Mouse (Mus musculus) MEL (cell line): ENCODE data around the gene Tssk6. TPM values are rescaled to one million over a fixed set of nuclear protein-coding genes. Genes with fewer than 3 reads are reported as not detected.

Source experiments
- DNase-seq: peaks from one replicate; pipeline ENCODE4 v3.0.0; 2011; ENCODE audit warnings: low read depth, low spot score
- H3K27ac ChIP-seq: 2 replicates; pipeline ENCODE4 v1.5.1; 2012; ENCODE audit warnings: low read depth, mild to moderate bottlenecking, control low read depth, low read length, moderate library complexity; ENCODE audit not compliant: control insufficient read depth
- H3K27me3 ChIP-seq, 2 experiments: fragments of 150-350 bp in 1 of 2; sonication (generic) in 1 of 2; 2 replicates each; pipeline ENCODE4 v1.6.1; 2012; ENCODE audit warnings: low read length in 2 of 2, mild to moderate bottlenecking in 2 of 2, improper control_type of control experiment in 1 of 2, moderate library complexity in 1 of 2; ENCODE audit not compliant: insufficient read depth in 2 of 2, control insufficient read depth in 1 of 2
- H3K36me3 ChIP-seq, 2 experiments: 2 replicates each; pipeline ENCODE4 v1.6.1; 2012 to 2014; ENCODE audit warnings: low read length in 2 of 2, improper control_type of control experiment in 1 of 2, inconsistent platforms in 1 of 2, mild to moderate bottlenecking in 1 of 2; ENCODE audit not compliant: insufficient read depth in 2 of 2, control insufficient read depth in 1 of 2
- H3K4me1 ChIP-seq, 2 experiments: fragments of 150-350 bp in 1 of 2; sonication (generic) in 1 of 2; 2 replicates each; pipeline ENCODE4 v1.6.1; 2012; ENCODE audit warnings: low read length in 2 of 2, improper control_type of control experiment in 1 of 2, mild to moderate bottlenecking in 1 of 2; ENCODE audit not compliant: insufficient read depth in 2 of 2, control insufficient read depth in 1 of 2
- H3K4me3 ChIP-seq, 2 experiments: fragments of 150-350 bp in 1 of 2; sonication (generic) in 1 of 2; 2 replicates each; pipeline ENCODE4 v1.5.1; 2012; ENCODE audit warnings: low read depth in 2 of 2, low read length in 2 of 2, mild to moderate bottlenecking in 2 of 2, moderate library complexity in 2 of 2, control low read depth in 1 of 2, improper control_type of control experiment in 1 of 2; ENCODE audit not compliant: control insufficient read depth in 1 of 2, insufficient read depth in 1 of 2
- H3K79me2 ChIP-seq: 2 replicates; pipeline ENCODE4 v1.6.1; 2012; ENCODE audit warnings: mild to moderate bottlenecking, low read length, moderate library complexity; ENCODE audit not compliant: control insufficient read depth, poor library complexity, insufficient read depth
- H3K9ac ChIP-seq: 2 replicates; pipeline ENCODE4 v1.6.1; 2012; ENCODE audit warnings: low read depth, mild to moderate bottlenecking, control low read depth, low read length, moderate library complexity; ENCODE audit not compliant: control insufficient read depth, poor library complexity, severe bottlenecking
- H3K9me3 ChIP-seq: fragments of 150-350 bp; sonication (generic); replicated peaks from 2 replicates; pipeline ENCODE4 v1.6.1; 2012; ENCODE audit warnings: mild to moderate bottlenecking, low read length, improper control_type of control experiment, moderate library complexity; ENCODE audit not compliant: insufficient read depth
- E2F4 ChIP-seq: IDR thresholded peaks from 2 replicates; pipeline ENCODE4 v1.6.1; 2011; ENCODE audit warnings: low read depth, low read length, improper control_type of control experiment, borderline replicate concordance
- ELF1 ChIP-seq: IDR thresholded peaks from 2 replicates; pipeline ENCODE4 v1.6.1; 2014; ENCODE audit warnings: low read depth, mild to moderate bottlenecking, inconsistent platforms, low read length, improper control_type of control experiment, moderate library complexity
- EP300 ChIP-seq, 2 experiments: IDR thresholded peaks; 2 replicates each; pipeline ENCODE4 v1.6.1; 2011; ENCODE audit warnings: improper control_type of control experiment in 2 of 2, low read length in 2 of 2, low read depth in 1 of 2, mild to moderate bottlenecking in 1 of 2
- ETS1 ChIP-seq: IDR thresholded peaks from 2 replicates; pipeline ENCODE4 v1.6.1; 2012; ENCODE audit warnings: low read depth, mild to moderate bottlenecking, inconsistent platforms, low read length, improper control_type of control experiment, moderate library complexity
- KAT2A ChIP-seq: conservative IDR thresholded peaks from 2 replicates; pipeline ENCODE4 v1.6.1; 2012; ENCODE audit warnings: low read depth, low read length, improper control_type of control experiment, inconsistent platforms
- MAFK ChIP-seq: IDR thresholded peaks from 2 replicates; pipeline ENCODE4 v1.6.1; 2011; ENCODE audit warnings: low read depth, mild to moderate bottlenecking, low read length, improper control_type of control experiment, borderline replicate concordance
- MXI1 ChIP-seq: IDR thresholded peaks from 2 replicates; pipeline ENCODE4 v1.6.1; 2011; ENCODE audit warnings: mild to moderate bottlenecking, low read depth, low read length, improper control_type of control experiment
- NRF1 ChIP-seq: IDR thresholded peaks from 2 replicates; pipeline ENCODE4 v1.6.1; 2014; ENCODE audit warnings: low read depth, mild to moderate bottlenecking, inconsistent platforms, low read length, improper control_type of control experiment, moderate library complexity; ENCODE audit not compliant: poor library complexity, insufficient read depth, severe bottlenecking
- POLR2A ChIP-seq, 2 experiments: IDR thresholded peaks; 2 replicates each; pipeline ENCODE4 v1.6.1; 2011 to 2012; ENCODE audit warnings: low read length in 2 of 2, mild to moderate bottlenecking in 2 of 2, control low read depth in 1 of 2, improper control_type of control experiment in 1 of 2, low read depth in 1 of 2, moderate library complexity in 1 of 2; ENCODE audit not compliant: control insufficient read depth in 1 of 2, insufficient read depth in 1 of 2, poor library complexity in 1 of 2
- POLR2AphosphoS2 ChIP-seq: IDR thresholded peaks from 2 replicates; pipeline ENCODE4 v1.6.1; 2011; ENCODE audit warnings: low read length, improper control_type of control experiment
- TAL1 ChIP-seq: IDR thresholded peaks from 2 replicates; pipeline ENCODE4 v1.6.1; 2012; ENCODE audit warnings: mild to moderate bottlenecking, inconsistent platforms, low read length, moderate library complexity, mixed read lengths
- TCF12 ChIP-seq: IDR thresholded peaks from 2 replicates; pipeline ENCODE4 v1.6.1; 2014; ENCODE audit warnings: low read depth, mild to moderate bottlenecking, inconsistent platforms, low read length, improper control_type of control experiment, moderate library complexity
- UBTF ChIP-seq: IDR thresholded peaks from 2 replicates; pipeline ENCODE4 v1.6.1; 2012; ENCODE audit warnings: low read depth, mild to moderate bottlenecking, inconsistent platforms, low read length, improper control_type of control experiment, moderate library complexity, borderline replicate concordance; ENCODE audit not compliant: insufficient read depth
- USF1 ChIP-seq: IDR thresholded peaks from 2 replicates; pipeline ENCODE4 v1.6.1; 2014; ENCODE audit warnings: low read depth, mild to moderate bottlenecking, inconsistent platforms, low read length, improper control_type of control experiment, moderate library complexity
- ZMIZ1 ChIP-seq: IDR thresholded peaks from 2 replicates; pipeline ENCODE4 v1.6.1; 2012; ENCODE audit warnings: low read depth, mild to moderate bottlenecking, inconsistent platforms, low read length, improper control_type of control experiment, moderate library complexity
- polyA plus RNA-seq, 2 experiments: library from polyadenylated mRNA; stranded (reverse) in 1 of 2; unstranded in 1 of 2; fragments of >175 nt in 1 of 2; fragments of >200 nt in 1 of 2; gene quantifications; 2 replicates each; pipeline versions ENCODE4 v1.2.1 to v1.2.4; 2012; ENCODE audit warnings: low replicate concordance in 2 of 2, low read depth in 1 of 2; ENCODE audit not compliant: insufficient read length in 2 of 2, insufficient read depth in 1 of 2, missing spikeins in 1 of 2
- total RNA-seq: library from RNA; depleted of rRNA; stranded (reverse); fragments of 300-350 nt; gene quantifications from 2 replicates; pipeline ENCODE4 v1.2.3, GENCODE M21; 2012

Gene Tssk6
- total and polyA plus RNA-seq, 3 experiments: 3.4 to 3.8 TPM; not detected in 1

- peak; percentile 39; the same call in 1 of the 2 replicates for TF ChIP-seq TAL1
- peak; percentile 56 for TF ChIP-seq ZMIZ1
- TF ChIP-seq TCF12: peak; percentile 57
- peak; percentile 93 for TF ChIP-seq NRF1
Observed at GRCm38 (mm10) chr8:69903063-69903542, 1.1 kb downstream of the Tssk6 start (continued).

GRCm38 (mm10) chr8:69904096-69904495 is 2.1 kb downstream of the Tssk6 start:
- Histone ChIP-seq H3K9ac (peak overlapping the region; percentile 71), H3K4me1 (peaks cover 0 to 19% of the 10 kb centered on the region in 2 experiments; a peak in 3 of 4 replicates), H3K79me2 (peaks cover 29% of the 10 kb centered on the region), H3K36me3 (peaks cover 0 to 17% of the 10 kb centered on the region in 2 experiments; a peak in 2 of 4 replicates), H3K4me3 (peak overlapping the region; percentile 63), H3K27me3 (no peaks in the 10 kb centered on the region), H3K27ac (no peak overlapping the region), H3K9me3 (no peaks in the 10 kb centered on the region)
- DNase-seq: no peak
- TF ChIP-seq ELF1 (no peak), UBTF (no peak), USF1 (no peak), EP300 (IDR thresholded peaks at IDR 0.05; ENCODE audit: low read depth in 1 of 2, low read length in 2 of 2) (no peak), MXI1 (no peak), KAT2A (no peak), ETS1 (no peak), POLR2AphosphoS2 (no peak), NRF1 (no peak), E2F4 (no peak)

DNA sequence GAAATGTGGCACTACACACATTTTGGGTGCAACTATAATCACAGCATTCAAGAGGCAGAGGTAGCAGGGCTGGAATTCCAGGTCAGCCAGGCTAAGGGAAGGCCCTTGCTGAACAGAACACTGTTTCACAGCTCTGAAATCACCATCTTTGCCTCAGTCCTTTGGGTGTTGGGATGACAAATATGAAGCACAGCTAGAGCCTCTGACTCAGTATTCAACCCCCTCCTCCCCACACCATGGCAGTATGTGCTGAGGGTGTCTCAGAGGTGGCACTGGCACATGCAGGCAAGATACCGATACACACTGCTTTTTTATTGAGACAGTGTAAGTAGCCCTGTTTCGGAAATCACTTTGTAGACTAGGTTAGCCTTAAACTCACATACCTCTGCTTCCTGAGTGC is 4.3 kb downstream of the Tssk6 start:
- H3K27ac ChIP-seq: no peak overlapping the region

More for the DNA sequence above, 4.3 kb downstream of the Tssk6 start:
- no peak for TF ChIP-seq MAFK
- peak; percentile 34; the same call in 1 of the 2 replicates for TF ChIP-seq POLR2AphosphoS2
- peak in 1 of 2 experiments; percentile 23; a peak in 1 of 4 replicates for TF ChIP-seq POLR2A (IDR thresholded peaks at IDR 0.05; ENCODE audit: control insufficient read depth in 1 of 2, insufficient read depth in 1 of 2, low read depth in 1 of 2, low read length in 2 of 2, poor library complexity in 1 of 2)
- Histone ChIP-seq H3K4me1 (peaks cover 0 to 15% of the 10 kb centered on the region in 2 experiments; a peak in 2 of 4 replicates), H3K9me3 (no peaks in the 10 kb centered on the region), H3K36me3 (peaks cover 0 to 7% of the 10 kb centered on the region in 2 experiments; a peak in 3 of 4 replicates), H3K9ac (no peak overlapping the region), H3K27me3 (no peaks in the 10 kb centered on the region), H3K4me3 (no peak overlapping the region), H3K79me2 (peaks cover 13% of the 10 kb centered on the region)
- no peak for DNase-seq
